Mouse (Mus musculus): ENCODE data around the gene Tmem109.

Tmem109 gene

DNA sequence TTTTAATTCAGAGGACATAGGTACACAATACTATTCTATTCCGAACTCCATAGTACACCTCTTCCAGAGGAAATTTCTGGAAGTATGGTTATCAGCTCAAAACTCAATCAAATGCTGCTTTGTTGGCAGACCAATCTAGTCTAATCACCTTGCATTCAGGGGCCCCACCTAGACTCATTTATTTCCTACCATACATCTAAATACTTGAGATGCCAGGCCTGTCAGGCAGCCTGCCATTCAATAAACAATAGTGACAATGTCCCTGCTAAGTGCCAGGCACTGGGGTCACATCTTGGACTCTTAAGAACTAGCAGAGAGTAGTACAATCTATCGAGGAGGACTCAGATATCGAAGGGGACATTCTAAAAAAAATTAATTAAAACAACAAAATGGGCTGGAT is 10.4 kb upstream of the Tmem109 start:
- DNase-seq (ENCODE audit: low spot score), result no peak

DNA sequence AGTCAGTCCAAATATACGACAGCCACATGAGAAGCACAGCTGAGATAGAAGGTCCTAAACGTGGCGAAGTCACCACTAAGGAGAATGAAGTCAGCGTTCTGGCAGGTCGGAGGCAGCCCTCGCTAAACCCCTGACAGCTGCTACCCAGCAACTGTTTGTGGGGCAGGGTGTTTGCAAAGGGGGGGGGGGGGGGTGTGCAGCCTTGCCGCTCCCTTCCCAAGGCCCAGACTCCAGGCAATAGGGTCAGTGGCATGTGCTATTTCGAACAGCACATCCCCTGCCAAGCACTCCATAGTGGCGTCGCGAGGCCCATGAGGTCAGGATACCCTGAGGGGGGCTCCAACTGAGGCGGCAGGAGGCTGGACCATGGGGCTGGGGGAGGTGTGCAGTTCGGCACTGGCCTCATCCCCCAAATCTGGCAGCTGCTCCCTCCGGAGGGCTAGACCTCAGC is 801 bp downstream of the Tmem109 start:
- no peak for DNase-seq (ENCODE audit: low spot score)

DNA sequence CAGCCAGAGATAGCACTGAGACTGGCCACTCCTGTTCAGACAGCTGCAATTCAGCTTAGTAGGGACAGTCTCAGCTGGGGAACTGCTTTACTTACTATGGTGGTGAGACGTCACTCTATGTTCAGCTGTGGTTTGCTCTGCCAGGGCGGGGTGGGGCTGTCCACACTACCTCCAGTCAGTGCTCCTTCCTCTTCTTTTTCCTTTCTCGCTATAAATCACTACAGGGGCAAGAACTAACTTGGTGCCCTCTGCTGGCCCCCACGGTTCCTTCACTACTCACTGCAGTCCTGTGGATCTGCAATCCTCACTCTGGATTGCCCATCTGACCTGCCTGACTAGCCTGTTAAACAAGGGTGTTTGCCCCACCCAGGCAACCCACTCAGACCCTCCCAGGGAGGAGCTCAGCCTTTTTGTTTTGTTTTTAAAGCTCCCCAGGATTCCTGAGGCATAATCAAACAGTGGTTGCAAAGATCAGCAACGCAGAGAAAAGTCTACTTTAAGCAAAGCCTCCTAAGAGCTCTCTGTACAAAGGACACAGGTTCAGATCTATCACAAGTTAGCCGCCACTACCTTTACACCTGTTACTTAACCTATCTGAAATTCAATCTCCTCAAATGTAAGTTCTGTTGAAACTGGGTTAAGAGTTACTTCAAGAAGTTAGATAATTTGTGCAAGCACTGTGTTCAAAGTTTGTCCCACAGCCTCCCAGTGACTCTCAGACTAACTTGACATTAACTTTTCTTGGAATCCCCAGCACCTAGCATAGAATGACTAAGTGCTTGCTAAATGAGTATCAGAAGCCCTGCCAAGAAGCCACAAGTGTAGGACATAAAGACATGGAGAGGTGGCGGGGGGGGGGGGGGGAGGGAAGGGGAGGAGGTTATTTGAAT is 1.5 kb downstream of the Tmem109 start:
- no peak for DNase-seq (ENCODE audit: low spot score)

DNA sequence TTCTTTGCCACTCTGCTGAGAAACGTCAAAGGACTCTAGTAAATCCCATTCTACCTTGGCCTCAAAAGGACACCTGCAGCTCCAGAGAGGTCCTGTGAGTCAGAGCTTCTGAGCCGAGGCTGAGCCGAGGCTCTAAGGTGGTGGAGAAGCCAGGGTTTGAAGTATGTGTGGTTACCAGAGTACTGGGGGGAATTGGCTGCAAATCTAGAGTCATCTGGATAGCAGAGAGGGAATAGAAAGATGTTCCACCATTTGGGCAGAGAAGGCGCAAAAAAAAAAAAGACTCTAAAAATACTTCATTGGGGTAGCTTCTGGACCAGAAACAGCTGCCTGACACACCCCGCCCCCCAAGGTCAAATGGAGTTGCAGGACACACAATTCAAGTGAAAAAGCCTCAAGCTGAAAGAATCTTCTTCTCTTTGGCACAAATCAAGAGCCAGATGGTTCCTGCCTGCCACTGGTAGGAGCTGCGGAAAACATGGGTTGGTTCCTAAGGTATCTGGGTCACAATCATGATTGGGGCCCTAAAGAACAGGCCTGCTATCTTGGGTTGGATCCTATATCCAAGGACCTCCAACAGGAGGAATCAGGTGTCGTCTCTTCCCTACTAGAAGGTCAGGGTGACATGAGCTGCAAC is 3.5 kb downstream of the Tmem109 start:
- no peak for DNase-seq (ENCODE audit: low spot score)

DNA sequence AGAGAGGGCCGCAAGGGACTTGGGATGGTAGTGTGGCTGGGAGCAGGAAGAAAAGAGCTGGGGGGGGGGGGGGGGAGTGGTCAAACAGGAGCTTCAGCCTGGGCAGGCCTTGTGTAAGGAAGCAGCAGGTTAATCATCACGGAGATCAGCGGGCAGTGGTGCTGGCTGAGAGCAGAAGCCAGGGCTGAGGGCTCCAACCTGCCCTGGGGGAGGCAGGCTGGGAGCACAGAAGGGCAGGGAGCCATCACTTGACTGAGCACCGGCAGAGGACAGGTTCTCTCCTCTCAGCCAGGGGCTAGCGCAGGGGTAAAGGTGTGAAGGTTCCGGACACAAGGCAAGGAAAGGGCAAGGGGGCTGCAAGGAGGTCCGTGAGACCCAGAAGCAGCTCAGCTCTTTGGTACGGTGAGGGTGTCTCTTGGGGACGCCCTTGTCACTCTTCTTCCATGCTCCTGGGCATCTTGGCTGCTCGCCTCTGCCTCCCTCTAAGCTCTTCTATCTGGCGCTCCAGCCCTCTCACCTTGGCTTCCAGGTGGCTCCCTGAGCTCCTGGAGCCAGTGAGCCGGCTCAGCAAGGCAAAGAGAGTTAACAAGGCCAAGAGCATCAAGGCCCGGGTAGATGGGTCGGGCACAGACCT is 10.4 kb downstream of the Tmem109 start:
- DNase-seq (ENCODE audit: low spot score), result no peak

DNA sequence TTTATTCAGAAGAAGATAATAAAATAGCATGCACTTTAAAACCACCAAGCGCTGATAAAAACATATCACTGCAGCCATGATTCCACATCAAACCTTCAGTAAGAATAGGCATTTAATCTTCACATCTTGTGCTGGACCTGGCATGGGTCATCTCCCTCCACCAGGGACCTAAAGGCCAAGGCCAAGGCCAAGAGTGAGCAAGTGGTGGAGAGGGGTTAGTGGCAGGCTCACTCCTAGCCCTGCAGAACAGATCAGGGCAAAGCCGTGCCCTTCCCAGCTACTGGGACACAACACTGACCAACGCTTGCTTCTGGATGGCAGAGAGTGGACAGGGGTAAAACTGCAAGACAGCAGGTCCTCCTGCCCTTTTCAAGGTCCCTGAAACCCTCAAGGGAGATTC is 11.1 kb downstream of the Tmem109 start:
- DNase-seq (ENCODE audit: low spot score), result no peak

DNA sequence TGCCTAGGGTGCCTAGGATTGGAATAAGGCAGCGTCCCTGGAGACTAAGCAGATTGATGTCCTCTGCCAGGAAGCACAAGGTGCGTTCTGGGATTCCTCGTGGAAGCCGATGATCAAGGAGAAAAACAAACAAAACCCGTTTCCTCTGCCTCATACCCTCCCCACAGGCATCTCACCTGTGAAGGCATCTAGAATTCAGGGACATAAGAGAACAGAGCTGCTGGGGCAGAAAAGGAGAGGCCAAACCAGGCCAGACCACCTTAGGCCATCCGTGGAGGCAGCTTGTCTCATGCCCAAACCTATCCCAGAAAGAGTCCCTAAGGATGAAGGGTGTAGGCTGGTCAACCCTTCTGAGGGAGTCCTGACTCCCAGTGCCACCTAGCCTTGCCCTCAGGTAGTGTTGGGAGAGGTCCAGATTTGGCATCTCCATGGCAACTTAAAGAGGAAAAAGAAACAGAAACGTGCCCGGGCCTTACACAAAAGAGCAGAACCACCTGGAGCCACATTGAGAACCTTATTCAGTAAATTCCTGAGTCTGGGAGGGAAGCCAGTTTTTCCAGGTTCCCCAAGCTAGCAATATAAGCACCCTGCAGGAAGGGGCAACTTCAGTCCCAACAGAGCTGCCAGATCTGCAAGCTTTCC is 11.8 kb downstream of the Tmem109 start, which contains the start of gene Tmem132a:
Gene Tmem132a (minus strand): TSS at position 55 of the 642 bp plus-strand sequence.
- DNase-seq (ENCODE audit: low spot score), result no peak

DNA sequence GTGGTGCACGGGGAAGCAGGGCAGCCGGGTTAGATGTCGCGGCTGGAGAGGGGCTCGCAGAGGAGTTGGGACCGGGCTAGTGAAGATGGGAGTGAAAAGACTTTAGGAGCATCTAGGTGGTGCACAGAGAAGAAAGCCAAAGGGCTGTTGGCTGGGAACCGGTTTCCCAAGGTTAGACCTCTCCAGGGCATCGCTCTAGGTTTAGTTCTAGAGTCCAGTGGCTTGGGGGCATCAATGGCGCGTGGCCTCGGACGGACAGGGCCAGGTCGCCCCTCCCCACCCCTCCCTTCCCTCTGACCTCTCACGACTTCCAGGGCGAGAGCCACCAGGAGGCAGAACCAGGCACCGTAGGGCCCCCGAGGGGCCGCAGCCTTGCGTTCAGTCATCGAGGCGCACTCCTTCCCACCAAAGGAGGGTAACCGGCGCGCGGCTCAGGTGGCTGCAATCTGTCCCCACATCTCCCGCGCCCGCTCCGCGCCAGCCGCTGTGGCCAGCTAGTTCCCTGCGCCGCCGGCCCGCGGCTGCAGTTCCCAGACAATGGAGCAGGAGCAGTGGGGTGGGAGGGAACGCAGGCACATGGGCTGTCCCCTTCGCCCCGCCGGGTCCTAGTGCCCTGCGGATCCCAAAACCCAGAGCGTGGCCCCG is 12.4 kb downstream of the Tmem109 start:
- DNase-seq (ENCODE audit: low spot score), result peak; percentile 77

DNA sequence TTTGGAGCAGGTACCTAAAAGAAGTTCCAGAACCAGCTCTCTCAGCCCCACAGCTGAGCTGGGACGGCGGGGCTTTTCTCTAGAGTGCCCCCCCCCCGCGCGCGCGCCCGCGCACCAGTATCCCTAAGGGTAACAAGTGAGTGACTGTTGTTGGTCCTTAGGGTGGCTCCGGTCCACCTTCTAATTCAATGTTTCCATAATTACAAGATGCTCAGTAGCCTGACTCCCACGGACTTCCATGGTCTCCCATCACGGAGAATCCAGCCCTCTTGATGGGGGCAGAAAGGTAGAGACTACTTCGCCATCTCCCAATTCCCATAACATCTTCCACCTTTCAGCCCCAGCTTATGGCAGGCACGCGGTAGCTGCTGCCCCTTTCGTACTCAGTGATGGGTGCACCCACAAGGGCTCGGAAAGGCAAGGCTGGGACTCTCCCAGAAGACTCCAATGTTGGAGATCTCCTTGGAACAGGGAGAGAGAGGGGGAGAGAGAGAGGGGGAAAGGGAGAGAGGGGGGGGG is 13.1 kb downstream of the Tmem109 start:
- no peak for DNase-seq (ENCODE audit: low spot score)

DNA sequence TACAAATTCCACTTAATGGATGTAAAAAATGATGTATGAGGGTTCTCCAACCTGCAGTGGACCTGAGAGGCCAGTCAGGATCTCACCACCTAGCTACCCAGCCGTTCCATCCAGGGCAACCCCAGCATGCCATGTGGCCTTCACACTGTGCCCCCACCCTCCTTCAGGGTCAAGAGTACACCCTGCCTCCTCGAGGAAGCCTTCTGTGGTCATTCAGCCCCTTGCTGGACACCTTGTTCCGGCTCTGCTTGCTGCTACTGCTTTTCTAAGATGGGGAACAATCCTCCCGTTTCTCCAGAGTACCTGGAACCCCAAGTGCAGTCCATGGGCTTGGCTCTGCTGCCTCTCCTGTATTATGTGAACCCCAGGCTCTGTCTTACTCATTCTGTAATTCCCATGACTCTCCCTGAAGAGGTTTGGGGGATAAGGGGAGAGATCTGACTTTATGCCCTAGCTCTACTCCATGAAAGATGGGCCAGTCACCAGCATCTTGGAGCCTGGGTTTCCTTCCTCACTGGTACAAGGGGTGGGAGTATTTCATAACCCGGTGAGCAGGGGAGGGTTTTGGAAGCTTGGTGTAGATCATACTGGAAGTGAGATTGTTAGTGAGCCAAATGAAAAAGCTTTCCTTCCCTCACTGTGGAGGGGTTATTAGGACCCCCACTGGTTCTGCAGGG is 13.7 kb downstream of the Tmem109 start:
- DNase-seq (ENCODE audit: low spot score), result no peak

DNA sequence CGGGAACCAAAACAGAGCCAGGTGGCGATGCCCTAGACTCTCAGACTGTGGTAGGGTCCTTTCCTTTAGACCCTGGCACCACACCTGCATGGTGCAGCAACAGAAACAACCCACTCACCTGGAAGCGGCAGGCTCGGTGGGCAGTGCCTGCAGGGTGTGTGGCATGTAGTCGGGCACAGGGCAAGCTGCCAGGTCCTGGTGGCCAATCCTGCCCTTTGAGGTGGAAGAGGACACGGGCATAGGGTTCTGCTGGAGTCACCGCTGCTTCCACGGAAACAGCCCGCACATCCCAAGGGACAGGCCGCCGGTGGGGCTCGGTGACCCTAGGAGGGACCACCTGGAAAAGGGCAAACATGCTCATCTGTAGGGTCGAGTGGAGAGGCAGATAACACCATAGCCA is 15.4 kb downstream of the Tmem109 start:
- DNase-seq (ENCODE audit: low spot score), result no peak

DNA sequence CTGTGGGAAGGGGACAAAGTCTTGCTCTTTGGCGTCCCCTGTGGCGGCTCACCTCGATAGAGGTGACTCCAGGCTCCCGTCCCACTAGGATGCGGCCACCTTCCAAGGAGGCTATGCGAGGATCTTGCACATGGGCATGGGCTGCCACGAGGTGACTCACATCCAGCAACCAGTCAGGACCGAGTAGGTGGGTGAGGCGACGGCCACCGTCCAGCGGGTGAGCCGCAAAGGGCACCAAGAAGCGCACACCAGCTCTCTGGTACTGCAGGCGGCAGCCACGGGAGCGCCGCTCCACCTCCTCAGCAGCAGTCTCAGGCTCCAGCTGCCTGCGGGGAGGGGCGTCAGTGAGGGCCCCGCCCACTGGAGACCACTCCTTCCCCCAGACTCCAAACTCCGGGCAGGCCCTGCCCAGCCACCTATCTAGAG is 21.7 kb downstream of the Tmem109 start:
- DNase-seq (ENCODE audit: low spot score), result no peak

DNA sequence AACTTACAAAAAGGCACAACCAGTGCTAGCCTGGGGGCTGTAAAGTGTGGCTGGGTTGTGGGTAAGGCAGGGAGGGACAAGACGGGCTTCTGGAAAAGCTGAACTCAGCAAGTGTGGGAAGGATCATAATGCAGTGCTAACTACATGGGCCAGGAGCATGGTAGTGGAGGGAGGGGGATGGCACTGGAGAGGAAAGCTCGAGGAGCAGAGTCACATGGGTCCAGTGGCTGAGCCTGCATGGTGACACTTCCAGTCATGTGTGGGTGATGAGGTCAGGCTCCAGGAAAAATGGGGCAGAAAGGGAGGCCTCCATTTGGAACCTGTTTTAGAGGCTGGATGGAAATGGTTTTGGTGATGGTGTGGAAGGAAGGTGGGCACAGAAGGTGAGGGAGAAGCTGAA is 25.3 kb downstream of the Tmem109 start:
- no peak for DNase-seq (ENCODE audit: low spot score)

DNA sequence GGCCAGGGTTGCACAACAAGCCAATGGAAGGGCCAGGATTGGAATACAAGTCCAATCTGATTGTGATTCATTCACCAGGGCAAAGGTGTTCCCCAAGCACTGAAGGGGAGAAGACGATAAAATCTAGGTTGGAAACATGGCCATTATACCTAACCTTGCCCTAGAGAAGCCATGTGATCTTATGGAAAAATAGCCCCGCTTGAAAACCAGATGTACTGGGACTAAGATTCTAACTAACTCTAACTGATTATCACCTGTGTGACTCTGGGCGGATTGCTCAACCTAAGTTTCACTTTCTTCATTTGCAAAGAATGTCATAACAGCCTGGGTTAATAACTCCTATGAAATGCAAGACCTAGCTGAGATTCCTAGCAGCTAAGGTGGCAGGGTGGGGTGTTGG is 26.4 kb downstream of the Tmem109 start:
- no peak for DNase-seq (ENCODE audit: low spot score)

DNA sequence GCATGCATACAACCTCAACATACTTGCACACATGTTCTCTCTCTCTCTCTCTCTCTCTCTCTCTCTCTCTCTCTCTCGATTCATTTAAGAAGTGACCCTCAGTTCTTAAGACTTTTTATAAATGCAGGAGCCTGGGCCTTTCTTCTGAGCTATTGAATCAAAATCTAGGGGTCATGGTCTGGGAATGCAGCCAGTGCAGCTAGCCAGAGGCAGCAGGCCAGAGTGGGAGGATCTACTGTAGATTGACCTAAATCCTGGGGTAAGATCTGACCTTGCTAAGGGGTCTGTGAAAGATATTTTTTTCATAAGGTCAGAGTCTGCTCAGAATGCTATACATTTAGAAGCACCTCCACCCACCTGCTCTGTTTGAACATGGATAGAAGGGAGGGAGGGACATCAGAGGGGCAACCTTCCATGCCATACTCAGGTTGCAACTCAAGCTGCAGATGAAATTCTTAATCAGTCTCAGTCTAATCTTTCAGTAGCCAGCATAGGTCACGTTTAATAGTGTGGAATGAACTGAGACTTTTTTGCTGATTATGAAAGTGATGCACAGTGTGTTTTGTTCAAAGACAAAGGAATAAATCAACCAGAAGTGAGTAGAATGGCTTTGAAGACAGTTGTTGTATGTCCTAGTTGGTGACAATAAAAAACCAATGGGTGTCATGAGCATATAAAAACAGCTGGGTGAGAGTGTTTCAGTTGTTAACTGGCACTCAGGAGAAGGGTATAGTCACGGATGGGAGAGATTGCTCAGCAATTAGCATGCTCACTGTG is 34.3 kb downstream of the Tmem109 start:
- DNase-seq (ENCODE audit: low spot score), result no peak

DNA sequence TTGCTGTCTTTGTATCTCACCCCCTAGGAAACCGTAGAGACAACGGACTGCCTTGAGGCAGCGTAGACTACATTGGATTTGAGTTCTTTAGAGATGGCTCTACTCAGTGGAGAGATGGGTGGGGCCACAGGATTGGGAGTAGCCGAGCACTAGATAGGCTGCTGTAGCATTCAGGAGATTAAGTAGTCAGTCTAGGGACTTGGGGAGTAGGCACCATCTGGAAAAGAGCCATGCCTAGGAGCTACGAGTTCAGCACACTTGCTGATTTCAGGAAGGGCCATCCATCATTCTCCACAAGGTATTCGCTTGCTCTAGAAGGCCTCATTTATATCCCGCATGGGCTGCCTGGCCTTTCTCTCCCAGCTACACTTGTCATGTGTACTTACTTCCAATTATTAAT is 35.7 kb downstream of the Tmem109 start:
- DNase-seq (ENCODE audit: low spot score), result no peak

DNA sequence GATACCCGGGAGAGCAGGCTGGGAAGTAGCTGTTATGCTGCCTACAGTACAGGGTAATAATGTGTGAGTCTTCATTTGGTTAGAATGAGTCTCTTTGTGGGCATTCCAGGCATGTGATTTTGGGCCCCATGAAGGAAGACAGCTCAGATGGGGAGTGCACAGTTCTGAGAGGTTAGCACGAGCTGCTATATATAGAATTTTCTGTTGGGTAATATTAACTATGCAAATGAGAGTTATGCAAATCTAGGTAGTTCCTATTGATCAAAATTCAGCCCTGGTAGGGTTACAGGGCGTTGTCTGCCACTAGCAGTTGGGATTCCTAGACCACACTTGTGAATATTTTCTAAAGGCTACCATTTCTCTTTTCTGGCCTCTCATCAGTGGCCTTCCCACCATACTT is 36.3 kb downstream of the Tmem109 start:
- no peak for DNase-seq (ENCODE audit: low spot score)

DNA sequence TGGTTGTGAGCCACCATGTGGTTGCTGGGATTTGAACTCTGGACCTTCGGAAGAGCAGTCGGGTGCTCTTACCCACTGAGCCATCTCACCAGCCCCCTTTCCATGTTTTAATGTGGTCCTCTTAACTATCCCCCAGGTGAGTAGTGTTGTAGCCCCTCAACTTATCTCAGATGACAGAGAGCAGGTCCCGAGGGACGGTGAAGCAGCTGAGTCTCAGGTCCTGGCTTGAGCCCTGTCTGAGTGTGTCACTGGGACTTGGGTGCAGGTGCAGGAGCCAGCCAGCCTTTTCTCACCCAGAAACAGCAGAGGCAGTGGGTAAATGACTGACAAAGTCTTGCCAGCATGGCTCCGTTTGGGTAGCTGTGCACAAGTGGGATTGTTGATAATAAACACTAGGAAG is 37.6 kb downstream of the Tmem109 start:
- DNase-seq (ENCODE audit: low spot score), result no peak

DNA sequence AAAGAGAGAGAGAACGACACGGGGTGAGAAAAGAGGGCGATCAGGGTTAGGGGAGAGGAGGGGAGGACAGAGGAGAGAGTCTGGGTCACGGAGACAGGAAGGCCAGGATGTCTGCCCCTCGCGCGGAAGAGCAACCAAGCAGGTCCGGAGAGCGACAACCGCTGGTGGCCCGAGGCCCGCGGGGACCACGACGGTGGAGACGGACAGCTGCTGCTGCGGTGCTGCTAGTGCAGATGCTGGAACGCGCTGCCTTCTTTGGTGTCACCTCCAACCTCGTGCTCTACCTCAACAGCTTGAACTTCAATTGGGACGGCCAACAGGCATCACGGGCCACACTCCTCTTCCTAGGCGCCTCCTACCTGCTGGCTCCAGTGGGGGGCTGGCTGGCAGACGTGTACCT is 38.9 kb downstream of the Tmem109 start:
- DNase-seq (ENCODE audit: low spot score), result no peak

Measured in left cerebral cortex, adult 11 months (tissue).